Mouse (Mus musculus) c-Kit-positive CD71-positive TER-119-positive erythroid progenitor cells, embryonic 14.5 days (primary cell): ENCODE measurements around the gene Cmtm2b.

ENCODE experiments used
- DNase-seq: peaks from one replicate; pipeline ENCODE4 v3.0.0-alpha.2; 2013; ENCODE audit warnings: low spot score

The Cmtm2b gene

GRCm38 (mm10) chr8:104342426-104342825, 20.4 kb downstream of the Cmtm2b start:
- DNase-seq, result no peak

- peak; percentile 73 for DNase-seq
These were observed 21.9 kb downstream of the Cmtm2b start for GRCm38 (mm10) chr8:104343957-104344356.

- no peak for DNase-seq
These were observed 22.6 kb downstream of the Cmtm2b start for GRCm38 (mm10) chr8:104344622-104345021.

- no peak for DNase-seq
These were observed 24.7 kb downstream of the Cmtm2b start for GRCm38 (mm10) chr8:104346706-104347105.

GRCm38 (mm10) chr8:104348971-104349370, 26.9 kb downstream of the Cmtm2b start:
- DNase-seq, result no peak

GRCm38 (mm10) chr8:104350047-104350446, 28.0 kb downstream of the Cmtm2b start:
- no peak for DNase-seq

GRCm38 (mm10) chr8:104353186-104353585, 31.2 kb downstream of the Cmtm2b start:
- DNase-seq, result no peak

GRCm38 (mm10) chr8:104354504-104354903, 32.5 kb downstream of the Cmtm2b start:
- no peak for DNase-seq

GRCm38 (mm10) chr8:104358637-104359036, 36.6 kb downstream of the Cmtm2b start:
- DNase-seq, result no peak

- DNase-seq, result no peak
These were observed 37.9 kb downstream of the Cmtm2b start for GRCm38 (mm10) chr8:104359778-104360456.

GRCm38 (mm10) chr8:104365695-104366094, 43.7 kb downstream of the Cmtm2b start:
- DNase-seq, result no peak

- no peak for DNase-seq
These were observed 45.4 kb downstream of the Cmtm2b start for GRCm38 (mm10) chr8:104367398-104367797.

GRCm38 (mm10) chr8:104369591-104369990, 47.6 kb downstream of the Cmtm2b start:
- no peak for DNase-seq

GRCm38 (mm10) chr8:104370071-104370470, 48.0 kb downstream of the Cmtm2b start:
- no peak for DNase-seq

GRCm38 (mm10) chr8:104371121-104371520, 49.1 kb downstream of the Cmtm2b start:
- DNase-seq, result no peak

GRCm38 (mm10) chr8:104373779-104374178, 51.7 kb downstream of the Cmtm2b start:
- no peak for DNase-seq

- no peak for DNase-seq
These were observed 52.2 kb downstream of the Cmtm2b start for GRCm38 (mm10) chr8:104374269-104374668.

- no peak for DNase-seq
These were observed 53.1 kb downstream of the Cmtm2b start for GRCm38 (mm10) chr8:104374864-104375846.

GRCm38 (mm10) chr8:104375959-104376358, 53.9 kb downstream of the Cmtm2b start:
- no peak for DNase-seq

- DNase-seq, result no peak
These were observed 54.6 kb downstream of the Cmtm2b start for GRCm38 (mm10) chr8:104376669-104377068.

- no peak for DNase-seq
These were observed 57.3 kb downstream of the Cmtm2b start for GRCm38 (mm10) chr8:104379301-104379836.

- no peak for DNase-seq
These were observed 58.2 kb downstream of the Cmtm2b start for GRCm38 (mm10) chr8:104380269-104380668.
